Mouse (Mus musculus) Patski (cell line): ENCODE measurements around the gene 6430550D23Rik. TPM values are rescaled to one million over a fixed set of nuclear protein-coding genes. Genes with fewer than 3 reads are reported as not detected.

Experiments
- ATAC-seq: fragments of 100-300 bp; one replicate; pipeline ENCODE4 v1.8.0; 2021
- CTCF ChIA-PET: fragments of 350-600 bp; sonication (Branson Sonifier 250); formaldehyde crosslinking; loops from one replicate; lab custom pipeline; 2022; ENCODE audit warnings: inconsistent platforms; lab: Charles Lee
- POLR2A ChIA-PET: fragments of 350-600 bp; sonication (Branson Sonifier 250); formaldehyde crosslinking; loops from one replicate; lab custom pipeline; 2022; ENCODE audit warnings: antibody characterized with exemption, inconsistent platforms; lab: Charles Lee
- DNase-seq: peaks from one replicate; pipeline ENCODE4 v3.0.0-alpha.2; 2011; ENCODE audit warnings: low read depth, low spot score
- H3K27me3 ChIP-seq: fragments of 371-371 bp; one replicate; pipeline ENCODE4 v1.5.1; 2021
- CTCF ChIP-seq: fragments of 100-300 bp; IDR thresholded peaks from one replicate; pipeline ENCODE4 v1.5.1; 2021
- in situ Hi-C: fragments of 300-500 bp; cut with MboI; formaldehyde crosslinking; loops from 3 replicates; pipeline ENCODE4 v1.11.1; 2018; ENCODE audit warnings: low pct_unique_long_range_greater_than_20kb, mixed read lengths
- polyA plus RNA-seq: library from polyadenylated mRNA; unstranded; gene quantifications from one replicate; pipeline ENCODE4 v1.2.3, GENCODE M21; 2021

Gene 6430550D23Rik
- polyA plus RNA-seq, 1 experiment from 2014 or later: 3.4 TPM

DNA sequence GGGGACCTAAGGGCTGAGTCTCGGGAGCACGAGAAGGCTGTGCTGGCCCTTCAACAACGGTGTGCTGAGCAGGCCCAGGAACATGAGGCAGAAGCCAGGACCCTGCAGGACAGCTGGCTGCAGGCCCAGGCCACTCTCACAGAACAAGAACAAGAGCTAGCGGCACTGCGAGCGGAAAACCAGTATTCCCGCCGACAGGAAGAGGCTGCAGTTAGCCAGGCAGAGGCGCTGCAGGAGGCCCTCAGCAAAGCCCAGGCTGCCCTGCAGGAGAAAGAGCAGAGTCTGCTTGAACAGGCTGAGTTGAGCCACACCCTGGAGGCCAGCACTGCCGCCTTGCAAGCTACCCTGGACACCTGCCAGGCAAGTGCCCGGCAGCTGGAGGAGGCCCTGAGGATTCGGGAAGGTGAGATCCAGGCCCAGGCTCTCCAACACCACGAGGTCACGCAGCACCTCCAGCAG, 15.9 kb downstream of the 6430550D23Rik start:
- DNase-seq: no peak
- TF ChIP-seq CTCF: no peak
- ATAC-seq: no peak
- ChIA-PET CTCF (interaction anchor here (0.8 kb wide), 1 partner anchor 13 kb away, joined by 3 read pairs; no protein-coding TSS in a partner anchor), POLR2A (interaction anchor here (1.0 kb wide), 1 partner anchor 10 kb away, joined by 3 read pairs; no protein-coding TSS in a partner anchor)
- in situ Hi-C loops: no loop called here
- no peaks in the 10 kb centered on the region for H3K27me3 ChIP-seq

GRCm38 (mm10) chr2:155991151-155991550, 16.6 kb downstream of the 6430550D23Rik start:
- TF ChIP-seq CTCF: no peak
- POLR2A ChIA-PET: no interaction called here
- no peaks in the 10 kb centered on the region for H3K27me3 ChIP-seq
- ATAC-seq: no peak
- CTCF ChIA-PET: interaction anchor here (1.2 kb wide), 1 partner anchor 26 kb away, joined by 3 read pairs; no protein-coding TSS in a partner anchor
- DNase-seq: no peak
- in situ Hi-C loops: no loop called here

DNA sequence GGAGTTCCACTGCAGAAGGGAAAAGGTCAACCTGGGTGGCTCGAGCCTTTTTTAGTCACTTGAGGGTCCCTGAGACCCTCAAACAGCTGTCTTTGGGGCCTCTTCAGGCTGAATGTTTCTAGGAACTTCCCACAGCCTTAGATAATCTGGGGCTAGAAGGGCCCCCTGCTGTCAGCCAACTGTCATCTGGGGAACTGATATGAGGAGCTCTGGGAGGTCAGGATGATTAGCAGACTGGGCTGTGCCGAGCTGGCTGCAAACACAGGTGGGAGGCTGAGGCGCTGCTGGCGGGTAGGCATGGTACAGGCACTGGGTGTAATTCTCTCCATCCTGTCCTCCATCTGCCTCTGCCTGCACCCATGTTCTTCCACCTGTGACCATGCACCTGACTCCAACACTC, 18.7 kb downstream of the 6430550D23Rik start:
- CTCF ChIA-PET: no interaction called here

DNA sequence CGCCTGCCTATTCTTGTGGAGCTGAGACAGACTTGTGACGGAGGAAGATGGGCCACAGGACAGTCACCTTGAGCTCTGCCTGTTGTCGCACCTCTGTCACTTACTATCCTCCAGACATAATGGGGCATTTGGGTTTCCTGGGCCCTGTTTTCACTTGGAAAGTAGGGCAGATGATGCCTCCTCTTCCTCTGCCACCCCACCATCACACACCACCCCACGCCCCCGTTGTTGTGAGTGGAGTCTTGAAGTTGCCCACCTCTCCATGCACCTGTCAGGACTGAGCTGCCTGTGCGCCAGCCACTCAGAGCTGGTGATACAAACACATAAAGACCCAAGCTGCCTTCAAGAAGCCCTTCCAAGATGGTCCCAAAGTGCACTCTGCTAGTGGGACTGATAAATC, 20.6 kb downstream of the 6430550D23Rik start:
- DNase-seq (no peak), ATAC-seq (no peak)
- ChIA-PET POLR2A (no interaction called here), CTCF (interaction anchor here (1.0 to 1.9 kb wide), 2 partner anchors 9 to 16 kb away, joined by 3 to 5 read pairs; no protein-coding TSS in a partner anchor)
- in situ Hi-C loops: no loop called here
- no peak for TF ChIP-seq CTCF
- no peaks in the 10 kb centered on the region for H3K27me3 ChIP-seq

More for the DNA sequence above, 18.7 kb downstream of the 6430550D23Rik start:
- TF ChIP-seq CTCF: no peak
- DNase-seq (no peak), ATAC-seq (no peak)
- H3K27me3 ChIP-seq: no peaks in the 10 kb centered on the region
- in situ Hi-C loops: no loop called here
- POLR2A ChIA-PET: no interaction called here

- no peak for ATAC-seq
- H3K27me3 ChIP-seq: no peaks in the 10 kb centered on the region
- no peak for DNase-seq
- no peak for TF ChIP-seq CTCF
- POLR2A ChIA-PET: no interaction called here
- CTCF ChIA-PET: interaction anchor here (0.9 kb wide), 1 partner anchor 16 kb away, joined by 4 read pairs; no protein-coding TSS in a partner anchor
- in situ Hi-C loops: no loop called here
Measured at GRCm38 (mm10) chr2:155985776-155986175, 22.0 kb downstream of the 6430550D23Rik start.

- ChIA-PET POLR2A (interaction anchor here (0.6 to 1.3 kb wide), 3 partner anchors 22 to 29 kb away, joined by 3 to 5 read pairs (median 4); partner anchors contain the start of genes 6430550D23Rik, Cep250 and Ergic3), CTCF (interaction anchor here (0.8 to 1.5 kb wide), 4 partner anchors 13 to 22 kb away, joined by 3 to 4 read pairs (median 3); no protein-coding TSS in a partner anchor)
- TF ChIP-seq CTCF: no peak
- no peaks in the 10 kb centered on the region for H3K27me3 ChIP-seq
- in situ Hi-C loops: no loop called here
- DNase-seq (peak; percentile 58), ATAC-seq (peak; percentile 93)
Measured at GRCm38 (mm10) chr2:155979328-155979991, 28.3 kb downstream of the 6430550D23Rik start.

- no peak for ATAC-seq
- no peak for DNase-seq
- H3K27me3 ChIP-seq: no peaks in the 10 kb centered on the region
- CTCF ChIA-PET: no interaction called here
- no peak for TF ChIP-seq CTCF
- in situ Hi-C loops: loop anchor here (25.0 kb wide), 1 partner anchor 163 kb away; the partner anchor contains the start of genes Gm28036, Nfs1 and Romo1
- POLR2A ChIA-PET: no interaction called here
Measured at GRCm38 (mm10) chr2:155974087-155974731, 33.6 kb downstream of the 6430550D23Rik start.

GRCm38 (mm10) chr2:155973348-155973747, 34.4 kb downstream of the 6430550D23Rik start:
- CTCF ChIA-PET: no interaction called here

GRCm38 (mm10) chr2:155962991-155963390, 44.8 kb downstream of the 6430550D23Rik start:
- DNase-seq: no peak
- no peak for ATAC-seq
- in situ Hi-C loops: loop anchor here (25.0 kb wide), 1 partner anchor 174 kb away; the partner anchor contains the start of genes Gm28036, Nfs1 and Romo1
- POLR2A ChIA-PET: no interaction called here
- no peak for TF ChIP-seq CTCF
- no peaks in the 10 kb centered on the region for H3K27me3 ChIP-seq
- CTCF ChIA-PET: interaction anchor here (1.4 kb wide), 1 partner anchor 9 kb away, joined by 4 read pairs; no protein-coding TSS in a partner anchor

More at GRCm38 (mm10) chr2:155973348-155973747, 34.4 kb downstream of the 6430550D23Rik start:
- H3K27me3 ChIP-seq: no peaks in the 10 kb centered on the region
- DNase-seq (no peak), ATAC-seq (no peak)
- POLR2A ChIA-PET: no interaction called here
- TF ChIP-seq CTCF: no peak
- in situ Hi-C loops: loop anchor here (25.0 kb wide), 1 partner anchor 164 kb away; the partner anchor contains the start of genes Gm28036, Nfs1 and Romo1

GRCm38 (mm10) chr2:155961862-155962261, 45.9 kb downstream of the 6430550D23Rik start:
- ChIA-PET POLR2A (no interaction called here), CTCF (no interaction called here)
- TF ChIP-seq CTCF: no peak
- no peak for ATAC-seq
- no peak for DNase-seq
- in situ Hi-C loops: loop anchor here (25.0 kb wide), 1 partner anchor 175 kb away; the partner anchor contains the start of genes Gm28036, Nfs1 and Romo1
- H3K27me3 ChIP-seq: no peaks in the 10 kb centered on the region
